Mouse (Mus musculus): Measurements from ENCODE around the gene Slc38a1. TPM values are rescaled to one million over a fixed set of nuclear protein-coding genes. Genes with fewer than 3 reads are reported as not detected.

Slc38a1 gene
- polyA plus RNA-seq, 1 experiment from 2014 or later, result 109 TPM

GRCm38 (mm10) chr15:96608671-96609070 lies 34.0 kb downstream of the Slc38a1 start:
- H3K4me2 ChIP-seq, result no peak overlapping the region
- H3K27me3 ChIP-seq (ENCODE audit: control insufficient read depth, insufficient read depth, low read length), result no peaks in the 10 kb centered on the region
- H3K27ac ChIP-seq (ENCODE audit: low read depth, low read length), result no peak overlapping the region
- peaks cover 13% of the 10 kb centered on the region for H3K36me3 ChIP-seq (ENCODE audit: control insufficient read depth, insufficient read depth, low read length)
- no peaks in the 10 kb centered on the region for H3K9me3 ChIP-seq (ENCODE audit: control insufficient read depth, low read length)
- no peak for ATAC-seq (ENCODE audit: low FRiP score)
- 92% methylated on average over 7 of the region's 7 CpGs for WGBS
- no peak overlapping the region for H3K4me3 ChIP-seq (ENCODE audit: low read depth, low read length)
- DNase-seq (ENCODE audit: low spot score, missing footprints), result no peak
- no peaks in the 10 kb centered on the region for H3K4me1 ChIP-seq (ENCODE audit: control insufficient read depth, insufficient read depth, low read length)
- H3K9ac ChIP-seq (ENCODE audit: low read length), result no peak overlapping the region

GRCm38 (mm10) chr15:96607422-96607821 lies 35.3 kb downstream of the Slc38a1 start:
- Histone ChIP-seq H3K36me3 (ENCODE audit: control insufficient read depth, insufficient read depth, low read length) (peaks cover 9% of the 10 kb centered on the region), H3K9me3 (ENCODE audit: control insufficient read depth, low read length) (no peaks in the 10 kb centered on the region), H3K27ac (ENCODE audit: low read depth, low read length) (no peak overlapping the region), H3K4me2 (no peak overlapping the region), H3K4me3 (ENCODE audit: low read depth, low read length) (no peak overlapping the region), H3K4me1 (ENCODE audit: control insufficient read depth, insufficient read depth, low read length) (no peaks in the 10 kb centered on the region), H3K9ac (ENCODE audit: low read length) (no peak overlapping the region), H3K27me3 (ENCODE audit: control insufficient read depth, insufficient read depth, low read length) (no peaks in the 10 kb centered on the region)
- WGBS, result 83% methylated on average over 5 of the region's 5 CpGs
- ATAC-seq (ENCODE audit: low FRiP score) (no peak), DNase-seq (ENCODE audit: low spot score, missing footprints) (no peak)

- H3K4me3 ChIP-seq (ENCODE audit: low read depth, low read length), result no peak overlapping the region
- no peak overlapping the region for H3K27ac ChIP-seq (ENCODE audit: low read depth, low read length)
- H3K9me3 ChIP-seq (ENCODE audit: control insufficient read depth, low read length), result no peaks in the 10 kb centered on the region
- H3K4me2 ChIP-seq, result no peak overlapping the region
- H3K4me1 ChIP-seq (ENCODE audit: control insufficient read depth, insufficient read depth, low read length), result peaks cover 3% of the 10 kb centered on the region; the same call in 1 of the 2 replicates
- ATAC-seq (ENCODE audit: low FRiP score), result 0 out of 2 replicates have a peak, but pooled peaks have one; percentile 48
- H3K27me3 ChIP-seq (ENCODE audit: control insufficient read depth, insufficient read depth, low read length), result no peaks in the 10 kb centered on the region
- 79% methylated on average over 10 of the region's 10 CpGs for WGBS
- peaks cover 9% of the 10 kb centered on the region for H3K36me3 ChIP-seq (ENCODE audit: control insufficient read depth, insufficient read depth, low read length)
- no peak overlapping the region for H3K9ac ChIP-seq (ENCODE audit: low read length)
- DNase-seq (ENCODE audit: low spot score, missing footprints), result no peak
Observed at GRCm38 (mm10) chr15:96604282-96604681, 38.4 kb downstream of the Slc38a1 start.

GRCm38 (mm10) chr15:96602043-96602442 lies 40.7 kb downstream of the Slc38a1 start:
- Histone ChIP-seq H3K4me2 (no peak overlapping the region), H3K4me1 (ENCODE audit: control insufficient read depth, insufficient read depth, low read length) (peaks cover 7% of the 10 kb centered on the region; the same call in 1 of the 2 replicates), H3K4me3 (ENCODE audit: low read depth, low read length) (no peak overlapping the region), H3K9ac (ENCODE audit: low read length) (no peak overlapping the region), H3K36me3 (ENCODE audit: control insufficient read depth, insufficient read depth, low read length) (peaks cover 9% of the 10 kb centered on the region), H3K9me3 (ENCODE audit: control insufficient read depth, low read length) (no peaks in the 10 kb centered on the region), H3K27ac (ENCODE audit: low read depth, low read length) (no peak overlapping the region), H3K27me3 (ENCODE audit: control insufficient read depth, insufficient read depth, low read length) (no peaks in the 10 kb centered on the region)
- DNase-seq (ENCODE audit: low spot score, missing footprints) (no peak), ATAC-seq (ENCODE audit: low FRiP score) (no peak)
- WGBS, result 86% methylated on average over 16 of the region's 16 CpGs

- no peak overlapping the region for H3K27ac ChIP-seq (ENCODE audit: low read depth, low read length)
- peaks cover 7% of the 10 kb centered on the region; the same call in 1 of the 2 replicates for H3K4me1 ChIP-seq (ENCODE audit: control insufficient read depth, insufficient read depth, low read length)
- ATAC-seq (ENCODE audit: low FRiP score), result peak; percentile 38; the same call in 1 of the 2 replicates
- peaks cover 6% of the 10 kb centered on the region for H3K36me3 ChIP-seq (ENCODE audit: control insufficient read depth, insufficient read depth, low read length)
- H3K9ac ChIP-seq (ENCODE audit: low read length), result no peak overlapping the region
- 75% methylated on average over 21 of the region's 21 CpGs for WGBS
- H3K4me3 ChIP-seq (ENCODE audit: low read depth, low read length), result no peak overlapping the region
- no peaks in the 10 kb centered on the region for H3K9me3 ChIP-seq (ENCODE audit: control insufficient read depth, low read length)
- no peak overlapping the region for H3K4me2 ChIP-seq
- DNase-seq (ENCODE audit: low spot score, missing footprints), result no peak
- no peaks in the 10 kb centered on the region for H3K27me3 ChIP-seq (ENCODE audit: control insufficient read depth, insufficient read depth, low read length)
Observed at GRCm38 (mm10) chr15:96599852-96600781, 42.6 kb downstream of the Slc38a1 start.

GRCm38 (mm10) chr15:96598888-96599578 lies 43.7 kb downstream of the Slc38a1 start:
- H3K27me3 ChIP-seq (ENCODE audit: control insufficient read depth, insufficient read depth, low read length), result no peaks in the 10 kb centered on the region
- no peak overlapping the region for H3K9ac ChIP-seq (ENCODE audit: low read length)
- DNase-seq (ENCODE audit: low spot score, missing footprints), result no peak
- ATAC-seq (ENCODE audit: low FRiP score), result no peak
- H3K9me3 ChIP-seq (ENCODE audit: control insufficient read depth, low read length), result no peaks in the 10 kb centered on the region
- H3K4me1 ChIP-seq (ENCODE audit: control insufficient read depth, insufficient read depth, low read length), result peaks cover 7% of the 10 kb centered on the region; the same call in 1 of the 2 replicates
- no peak overlapping the region for H3K4me2 ChIP-seq
- H3K27ac ChIP-seq (ENCODE audit: low read depth, low read length), result no peak overlapping the region
- no peak overlapping the region for H3K4me3 ChIP-seq (ENCODE audit: low read depth, low read length)
- peaks cover 6% of the 10 kb centered on the region for H3K36me3 ChIP-seq (ENCODE audit: control insufficient read depth, insufficient read depth, low read length)
- 72% methylated on average over 11 of the region's 11 CpGs for WGBS

GRCm38 (mm10) chr15:96597116-96597515 lies 45.6 kb downstream of the Slc38a1 start:
- WGBS, result 87% methylated on average over 9 of the region's 9 CpGs
- no peak for DNase-seq (ENCODE audit: low spot score, missing footprints)
- Histone ChIP-seq H3K4me2 (no peak overlapping the region), H3K4me3 (ENCODE audit: low read depth, low read length) (no peak overlapping the region), H3K4me1 (ENCODE audit: control insufficient read depth, insufficient read depth, low read length) (peaks cover 9% of the 10 kb centered on the region; the same call in 1 of the 2 replicates), H3K9me3 (ENCODE audit: control insufficient read depth, low read length) (no peaks in the 10 kb centered on the region), H3K36me3 (ENCODE audit: control insufficient read depth, insufficient read depth, low read length) (peaks cover 6% of the 10 kb centered on the region; the same call in 1 of the 2 replicates), H3K27ac (ENCODE audit: low read depth, low read length) (no peak overlapping the region), H3K9ac (ENCODE audit: low read length) (no peak overlapping the region), H3K27me3 (ENCODE audit: control insufficient read depth, insufficient read depth, low read length) (no peaks in the 10 kb centered on the region)
- ATAC-seq (ENCODE audit: low FRiP score), result no peak

GRCm38 (mm10) chr15:96594316-96594715 lies 48.4 kb downstream of the Slc38a1 start:
- H3K27me3 ChIP-seq (ENCODE audit: control insufficient read depth, insufficient read depth, low read length), result no peaks in the 10 kb centered on the region
- no peaks in the 10 kb centered on the region for H3K9me3 ChIP-seq (ENCODE audit: control insufficient read depth, low read length)
- H3K4me1 ChIP-seq (ENCODE audit: control insufficient read depth, insufficient read depth, low read length), result peaks cover 7% of the 10 kb centered on the region; the same call in 1 of the 2 replicates
- H3K27ac ChIP-seq (ENCODE audit: low read depth, low read length), result no peak overlapping the region
- DNase-seq (ENCODE audit: low spot score, missing footprints) (no peak), ATAC-seq (ENCODE audit: low FRiP score) (no peak)
- H3K4me2 ChIP-seq, result no peak overlapping the region
- H3K4me3 ChIP-seq (ENCODE audit: low read depth, low read length), result no peak overlapping the region
- H3K36me3 ChIP-seq (ENCODE audit: control insufficient read depth, insufficient read depth, low read length), result peaks cover 10% of the 10 kb centered on the region
- 89% methylated on average over 7 of the region's 7 CpGs for WGBS
- no peak overlapping the region for H3K9ac ChIP-seq (ENCODE audit: low read length)

- no peak for ATAC-seq (ENCODE audit: low FRiP score)
- Histone ChIP-seq H3K4me3 (ENCODE audit: low read depth, low read length) (no peak overlapping the region), H3K9ac (ENCODE audit: low read length) (no peak overlapping the region), H3K27ac (ENCODE audit: low read depth, low read length) (no peak overlapping the region), H3K4me2 (no peak overlapping the region), H3K27me3 (ENCODE audit: control insufficient read depth, insufficient read depth, low read length) (no peaks in the 10 kb centered on the region), H3K9me3 (ENCODE audit: control insufficient read depth, low read length) (no peaks in the 10 kb centered on the region), H3K4me1 (ENCODE audit: control insufficient read depth, insufficient read depth, low read length) (peaks cover 7% of the 10 kb centered on the region; the same call in 1 of the 2 replicates), H3K36me3 (ENCODE audit: control insufficient read depth, insufficient read depth, low read length) (peaks cover 12% of the 10 kb centered on the region)
- no peak for DNase-seq (ENCODE audit: low spot score, missing footprints)
- 91% methylated on average over 7 of the region's 7 CpGs for WGBS
Observed at GRCm38 (mm10) chr15:96593866-96594265, 48.8 kb downstream of the Slc38a1 start.

Data from midbrain, embryonic 11.5 days (tissue).